Mouse (Mus musculus) E14TG2a.4 (cell line): ENCODE measurements around the gene Sept8.

Experiments
- CTCF ChIP-seq: conservative IDR thresholded peaks from 2 replicates; pipeline ENCODE4 v1.5.1; 2014; ENCODE audit warnings: low read length
- NANOG ChIP-seq: IDR thresholded peaks from 2 replicates; pipeline ENCODE4 v1.6.1; 2014; ENCODE audit warnings: borderline replicate concordance, low read length, mixed read lengths
- POU5F1 ChIP-seq: IDR thresholded peaks from 2 replicates; pipeline ENCODE4 v1.6.1; 2014; ENCODE audit warnings: low read length, borderline replicate concordance

GRCm38 (mm10) chr11:53489421-53489820, 29.6 kb upstream of the Sept8 start:
- TF ChIP-seq CTCF (no peak), POU5F1 (no peak), NANOG (no peak)
